Mouse (Mus musculus): Measurements from ENCODE around the gene Sntg2. TPM values are rescaled to one million over a fixed set of nuclear protein-coding genes. Genes with fewer than 3 reads are reported as not detected.

Sntg2 gene
- polyA plus RNA-seq, 1 experiment from 2014 or later = 0.20 TPM

DNA sequence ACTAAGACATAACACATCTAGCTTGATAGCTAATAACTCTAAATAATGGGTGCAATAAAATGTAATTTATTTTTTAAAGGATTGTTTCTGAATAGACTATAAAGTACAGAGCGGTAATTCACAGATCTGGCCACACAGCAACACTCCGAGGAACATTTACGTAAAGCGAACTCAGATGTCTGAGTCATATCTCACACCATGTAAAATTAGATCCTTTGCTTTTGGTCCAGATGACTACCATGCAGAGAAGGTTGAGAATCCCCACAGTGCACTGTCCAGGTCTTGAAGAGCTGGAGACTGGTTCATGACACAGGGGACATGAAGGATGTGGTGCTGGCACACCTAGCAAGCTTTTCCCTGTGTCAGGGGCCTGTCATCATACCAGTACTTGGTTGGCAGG is 145.2 kb downstream of the Sntg2 start:
- Histone ChIP-seq H3K36me3 (replicated peaks; ENCODE audit: insufficient read depth, low read length) (no peaks in the 10 kb centered on the region), H3K9ac (replicated peaks) (no peak overlapping the region), H3K27ac (ENCODE audit: low read depth) (no peak overlapping the region), H3K4me2 (ENCODE audit: low read depth, low read length) (no peak overlapping the region), H3K4me1 (ENCODE audit: insufficient read depth) (no peaks in the 10 kb centered on the region), H3K27me3 (ENCODE audit: insufficient read depth, low read length) (no peaks in the 10 kb centered on the region), H3K4me3 (ENCODE audit: low read depth, low read length) (no peak overlapping the region), H3K9me3 (ENCODE audit: low read length) (no peaks in the 10 kb centered on the region)
- DNase-seq = no peak
- 94% methylated on average over 4 of the region's 4 CpGs for WGBS (ENCODE audit: insufficient replicate concordance)
- no peak for ATAC-seq
- TF ChIP-seq EP300 (IDR thresholded peaks at IDR 0.05; ENCODE audit: low read depth) = no peak
- no peak for TF ChIP-seq CTCF (IDR thresholded peaks at IDR 0.05; ENCODE audit: low read depth)

DNA sequence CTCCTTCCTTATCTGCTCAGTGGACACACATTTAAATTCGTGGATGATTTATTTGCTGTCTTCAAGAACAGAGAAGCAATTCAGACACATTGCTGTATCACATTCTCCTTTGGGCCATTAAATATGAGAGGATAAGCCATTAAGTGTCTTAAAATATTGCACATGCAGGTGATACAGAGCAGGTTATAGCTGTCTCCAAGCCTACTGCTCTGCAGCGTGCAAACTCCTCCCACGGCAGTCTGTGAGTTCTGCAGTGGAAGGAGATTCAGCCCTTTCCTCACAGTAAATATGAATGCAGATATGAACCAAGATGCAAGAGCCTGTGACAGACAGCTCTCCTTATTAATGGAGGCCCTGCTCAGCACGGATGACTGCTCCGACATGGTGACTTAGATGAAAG is 146.9 kb downstream of the Sntg2 start:
- H3K4me3 ChIP-seq (ENCODE audit: low read depth, low read length) = no peak overlapping the region
- H3K9me3 ChIP-seq (ENCODE audit: low read length) = no peaks in the 10 kb centered on the region
- TF ChIP-seq EP300 (IDR thresholded peaks at IDR 0.05; ENCODE audit: low read depth) (no peak), CTCF (IDR thresholded peaks at IDR 0.05; ENCODE audit: low read depth) (no peak)
- H3K36me3 ChIP-seq (replicated peaks; ENCODE audit: insufficient read depth, low read length) = no peaks in the 10 kb centered on the region
- ATAC-seq (no peak), DNase-seq (no peak)
- H3K4me2 ChIP-seq (ENCODE audit: low read depth, low read length) = no peak overlapping the region
- no peaks in the 10 kb centered on the region for H3K4me1 ChIP-seq (ENCODE audit: insufficient read depth)
- 70% methylated on average over 5 of the region's 5 CpGs for WGBS (ENCODE audit: insufficient replicate concordance)
- H3K9ac ChIP-seq (replicated peaks) = no peak overlapping the region
- H3K27me3 ChIP-seq (ENCODE audit: insufficient read depth, low read length) = no peaks in the 10 kb centered on the region
- no peak overlapping the region for H3K27ac ChIP-seq (ENCODE audit: low read depth)

DNA sequence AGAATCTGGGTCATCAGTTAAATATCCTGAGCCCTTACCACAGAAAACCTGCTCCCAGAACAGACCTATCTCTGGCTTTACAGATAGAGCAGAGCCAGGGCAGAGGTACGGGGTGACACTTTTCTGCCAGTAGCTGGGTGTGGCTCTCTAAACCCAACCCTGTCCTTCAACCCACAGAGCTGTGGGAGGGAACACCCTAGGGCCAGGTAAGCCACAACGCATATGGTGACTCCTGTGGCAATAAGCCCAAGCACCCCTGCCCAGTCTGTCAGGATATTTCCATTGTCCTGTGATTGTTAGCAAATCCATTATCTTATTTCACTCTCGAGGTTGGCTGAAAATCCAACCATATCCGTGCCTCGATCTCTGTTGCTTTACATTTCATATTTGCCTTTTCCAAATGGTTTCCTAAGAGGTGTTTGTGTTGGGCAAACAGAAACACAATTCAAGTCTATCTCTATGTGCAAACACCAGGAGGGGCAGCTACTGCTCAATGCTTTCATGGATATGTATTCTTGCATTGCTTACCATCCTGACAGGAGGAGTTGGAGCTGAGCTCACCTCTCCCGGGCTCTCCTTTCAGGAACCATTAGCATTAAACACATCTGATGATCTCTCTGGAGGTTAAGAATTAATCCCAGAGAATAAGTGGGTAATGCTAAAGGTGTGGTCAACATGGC is 156.3 kb downstream of the Sntg2 start:
- ATAC-seq (no peak), DNase-seq (no peak)
- Histone ChIP-seq H3K4me3 (ENCODE audit: low read depth, low read length) (no peak overlapping the region), H3K4me2 (ENCODE audit: low read depth, low read length) (no peak overlapping the region), H3K9ac (replicated peaks) (no peak overlapping the region), H3K4me1 (ENCODE audit: insufficient read depth) (no peaks in the 10 kb centered on the region), H3K27ac (ENCODE audit: low read depth) (no peak overlapping the region), H3K9me3 (ENCODE audit: low read length) (no peaks in the 10 kb centered on the region), H3K36me3 (replicated peaks; ENCODE audit: insufficient read depth, low read length) (no peaks in the 10 kb centered on the region), H3K27me3 (ENCODE audit: insufficient read depth, low read length) (peaks cover 5% of the 10 kb centered on the region; the same call in 1 of the 2 replicates)
- TF ChIP-seq CTCF (IDR thresholded peaks at IDR 0.05; ENCODE audit: low read depth) (no peak), EP300 (IDR thresholded peaks at IDR 0.05; ENCODE audit: low read depth) (no peak)
- WGBS (ENCODE audit: insufficient replicate concordance) = 45% methylated on average over 6 of the region's 6 CpGs

DNA sequence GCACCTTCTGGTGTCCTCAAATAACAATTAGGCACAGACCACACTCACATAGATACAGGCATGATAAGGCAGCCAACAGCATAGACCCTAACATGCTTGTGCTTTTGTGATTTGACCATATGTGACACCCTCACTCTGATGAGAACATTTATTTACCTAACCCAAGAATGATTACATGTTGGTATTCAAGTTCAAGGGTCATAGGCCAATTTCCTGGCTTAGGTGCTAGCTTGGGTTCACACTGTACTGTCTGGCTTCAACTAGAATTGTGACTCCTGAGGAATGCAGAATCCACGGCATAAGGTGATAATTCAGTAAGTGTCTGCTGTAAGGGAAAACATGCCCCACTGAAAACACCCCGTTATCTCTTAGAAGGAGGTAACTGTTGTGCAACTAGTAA is 158.4 kb downstream of the Sntg2 start:
- H3K4me1 ChIP-seq (ENCODE audit: insufficient read depth) = no peaks in the 10 kb centered on the region
- H3K27me3 ChIP-seq (ENCODE audit: insufficient read depth, low read length) = peaks cover 6% of the 10 kb centered on the region; the same call in 1 of the 2 replicates
- no peak for ATAC-seq
- no peak overlapping the region for H3K9ac ChIP-seq (replicated peaks)
- H3K27ac ChIP-seq (ENCODE audit: low read depth) = no peak overlapping the region
- H3K4me3 ChIP-seq (ENCODE audit: low read depth, low read length) = no peak overlapping the region
- 63% methylated on average over 2 of the region's 2 CpGs for WGBS (ENCODE audit: insufficient replicate concordance)
- DNase-seq = no peak
- TF ChIP-seq EP300 (IDR thresholded peaks at IDR 0.05; ENCODE audit: low read depth) (no peak), CTCF (IDR thresholded peaks at IDR 0.05; ENCODE audit: low read depth) (no peak)
- H3K9me3 ChIP-seq (ENCODE audit: low read length) = no peaks in the 10 kb centered on the region
- H3K4me2 ChIP-seq (ENCODE audit: low read depth, low read length) = no peak overlapping the region
- no peaks in the 10 kb centered on the region for H3K36me3 ChIP-seq (replicated peaks; ENCODE audit: insufficient read depth, low read length)

DNA sequence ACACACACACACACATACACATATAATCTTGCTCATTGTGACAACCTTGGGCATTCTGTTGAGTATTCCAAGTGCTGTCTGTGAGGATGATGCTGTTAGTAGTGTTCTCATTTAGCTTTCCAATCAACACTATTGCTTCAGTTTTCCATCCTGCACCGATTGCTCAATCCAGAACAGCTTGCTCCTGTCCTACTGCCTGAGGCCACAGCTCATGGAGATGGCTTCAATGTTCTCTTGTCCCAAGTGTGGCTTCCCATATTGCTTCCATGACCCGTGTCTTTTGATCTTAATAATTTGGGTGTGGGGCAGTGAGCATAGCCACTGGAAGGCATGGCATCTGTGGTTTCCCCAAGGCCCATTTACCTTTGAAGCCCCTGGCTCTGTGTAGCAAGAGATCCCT is 162.8 kb downstream of the Sntg2 start:
- no peak for DNase-seq
- no peak overlapping the region for H3K27ac ChIP-seq (ENCODE audit: low read depth)
- no peak overlapping the region for H3K9ac ChIP-seq (replicated peaks)
- peaks cover 6% of the 10 kb centered on the region; the same call in 1 of the 2 replicates for H3K27me3 ChIP-seq (ENCODE audit: insufficient read depth, low read length)
- no peaks in the 10 kb centered on the region for H3K36me3 ChIP-seq (replicated peaks; ENCODE audit: insufficient read depth, low read length)
- ATAC-seq = no peak
- TF ChIP-seq EP300 (IDR thresholded peaks at IDR 0.05; ENCODE audit: low read depth) (no peak), CTCF (IDR thresholded peaks at IDR 0.05; ENCODE audit: low read depth) (no peak)
- H3K4me2 ChIP-seq (ENCODE audit: low read depth, low read length) = no peak overlapping the region
- no peak overlapping the region for H3K4me3 ChIP-seq (ENCODE audit: low read depth, low read length)
- H3K9me3 ChIP-seq (ENCODE audit: low read length) = no peaks in the 10 kb centered on the region
- WGBS (ENCODE audit: insufficient replicate concordance) = 73% methylated on average over 2 of the region's 2 CpGs
- no peaks in the 10 kb centered on the region for H3K4me1 ChIP-seq (ENCODE audit: insufficient read depth)

DNA sequence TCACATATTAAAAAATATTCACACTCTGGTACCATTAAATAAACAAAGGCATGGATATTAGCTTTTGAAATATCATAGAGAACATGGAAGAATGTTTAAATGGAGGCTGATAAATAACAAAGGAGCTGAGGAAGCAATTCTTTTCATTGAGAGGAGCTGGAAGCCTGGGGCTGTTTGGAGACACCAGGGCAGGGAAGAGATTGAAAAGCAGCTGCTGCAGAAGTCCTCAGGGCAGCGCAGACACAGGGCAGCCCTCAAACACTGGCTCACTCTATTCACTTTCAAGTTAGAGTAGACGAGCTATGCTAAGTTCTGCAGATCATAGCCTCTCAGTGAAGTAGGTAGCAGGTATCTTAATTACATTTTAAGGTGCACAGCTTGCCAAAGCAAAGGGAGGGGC is 164.6 kb downstream of the Sntg2 start:
- Histone ChIP-seq H3K27me3 (ENCODE audit: insufficient read depth, low read length) (peaks cover 3% of the 10 kb centered on the region; the same call in 1 of the 2 replicates), H3K4me2 (ENCODE audit: low read depth, low read length) (no peak overlapping the region), H3K36me3 (replicated peaks; ENCODE audit: insufficient read depth, low read length) (no peaks in the 10 kb centered on the region), H3K27ac (ENCODE audit: low read depth) (no peak overlapping the region), H3K9me3 (ENCODE audit: low read length) (no peaks in the 10 kb centered on the region), H3K4me1 (ENCODE audit: insufficient read depth) (no peaks in the 10 kb centered on the region), H3K9ac (replicated peaks) (no peak overlapping the region), H3K4me3 (ENCODE audit: low read depth, low read length) (no peak overlapping the region)
- WGBS (ENCODE audit: insufficient replicate concordance) = 64% methylated on average over 2 of the region's 2 CpGs
- DNase-seq (no peak), ATAC-seq (no peak)
- no peak for TF ChIP-seq CTCF (IDR thresholded peaks at IDR 0.05; ENCODE audit: low read depth)
- TF ChIP-seq EP300 (IDR thresholded peaks at IDR 0.05; ENCODE audit: low read depth) = no peak
